Mouse (Mus musculus): ENCODE data around the gene Mocs2. TPM values are rescaled to one million over a fixed set of nuclear protein-coding genes. Genes with fewer than 3 reads are reported as not detected.
A peak's percentile ranks its signal among the peaks of the same experiment; 100 is the strongest.

Gene Mocs2
- polyA plus RNA-seq, 1 experiment from 2014 or later = 108 TPM

DNA sequence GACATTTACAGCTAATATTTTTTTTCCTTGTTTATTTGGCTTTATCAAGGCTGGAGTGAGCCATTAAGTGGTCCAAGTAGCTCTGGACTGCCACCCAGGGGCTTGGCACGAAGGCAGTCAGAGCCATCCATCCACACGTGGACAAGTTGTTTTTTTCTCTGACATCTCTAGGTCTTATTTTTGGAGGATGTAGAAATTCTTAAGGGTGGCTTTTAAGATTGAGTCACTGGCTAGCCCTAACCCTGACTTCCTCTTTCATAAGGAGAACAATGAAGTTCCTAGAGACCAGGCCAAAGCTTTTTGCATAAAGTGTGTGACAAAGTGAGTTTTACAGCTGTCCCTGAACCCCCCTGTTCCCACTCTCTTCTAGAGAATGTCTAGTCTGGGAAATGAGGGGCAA is 16.5 kb downstream of the Mocs2 start:
- H3K36me3 ChIP-seq = peaks cover 24% of the 10 kb centered on the region
- WGBS = 66% methylated on average over 2 of the region's 2 CpGs
- no peak overlapping the region for H3K4me3 ChIP-seq
- H3K9ac ChIP-seq = no peak overlapping the region
- no peak overlapping the region for H3K27ac ChIP-seq
- no peaks in the 10 kb centered on the region for H3K27me3 ChIP-seq
- H3K4me1 ChIP-seq = peaks cover 11% of the 10 kb centered on the region
- ATAC-seq (ENCODE audit: low FRiP score, low read depth) = no peak
- no peaks in the 10 kb centered on the region for H3K9me3 ChIP-seq
- no peak overlapping the region for H3K4me2 ChIP-seq (replicated peaks)

GRCm38 (mm10) chr13:114837061-114837460 is 19.0 kb downstream of the Mocs2 start:
- Histone ChIP-seq H3K4me3 (no peak overlapping the region), H3K36me3 (peaks cover 8% of the 10 kb centered on the region; the same call in 1 of the 2 replicates), H3K9ac (no peak overlapping the region), H3K27ac (no peak overlapping the region), H3K4me1 (peaks cover 11% of the 10 kb centered on the region), H3K27me3 (no peaks in the 10 kb centered on the region), H3K4me2 (replicated peaks) (no peak overlapping the region), H3K9me3 (no peaks in the 10 kb centered on the region)
- WGBS = 89% methylated on average over 7 of the region's 7 CpGs
- ATAC-seq (ENCODE audit: low FRiP score, low read depth) = no peak

DNA sequence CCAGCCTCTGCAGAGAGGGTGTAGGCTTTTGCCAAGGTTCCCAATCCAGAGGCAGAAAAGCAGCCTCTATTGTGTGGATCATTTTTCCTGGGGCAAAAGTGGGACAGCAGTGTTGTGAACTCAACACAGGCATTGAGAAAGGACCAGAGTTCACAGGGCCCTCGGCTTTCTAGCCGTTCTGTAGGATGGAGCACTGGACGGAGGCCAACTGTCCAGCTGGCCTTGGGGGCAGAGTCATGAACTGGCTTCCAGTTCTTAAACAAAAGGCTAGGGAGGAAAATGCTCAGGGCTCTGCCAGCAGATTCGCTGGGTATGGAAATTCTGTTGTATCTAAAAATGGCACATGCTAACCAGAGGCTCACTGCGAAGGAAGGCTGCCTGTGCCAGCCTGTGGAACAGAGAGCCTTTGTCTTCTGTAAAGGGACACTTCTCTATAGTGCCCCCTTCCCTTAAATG is 20.5 kb downstream of the Mocs2 start:
- Histone ChIP-seq H3K4me3 (no peak overlapping the region), H3K27me3 (no peaks in the 10 kb centered on the region), H3K9ac (no peak overlapping the region), H3K9me3 (no peaks in the 10 kb centered on the region), H3K4me2 (replicated peaks) (no peak overlapping the region), H3K27ac (peak overlapping the region; percentile 84), H3K4me1 (peaks cover 11% of the 10 kb centered on the region), H3K36me3 (peaks cover 6% of the 10 kb centered on the region; the same call in 1 of the 2 replicates)
- 63% methylated on average over 5 of the region's 5 CpGs for WGBS
- no peak for ATAC-seq (ENCODE audit: low FRiP score, low read depth)

DNA sequence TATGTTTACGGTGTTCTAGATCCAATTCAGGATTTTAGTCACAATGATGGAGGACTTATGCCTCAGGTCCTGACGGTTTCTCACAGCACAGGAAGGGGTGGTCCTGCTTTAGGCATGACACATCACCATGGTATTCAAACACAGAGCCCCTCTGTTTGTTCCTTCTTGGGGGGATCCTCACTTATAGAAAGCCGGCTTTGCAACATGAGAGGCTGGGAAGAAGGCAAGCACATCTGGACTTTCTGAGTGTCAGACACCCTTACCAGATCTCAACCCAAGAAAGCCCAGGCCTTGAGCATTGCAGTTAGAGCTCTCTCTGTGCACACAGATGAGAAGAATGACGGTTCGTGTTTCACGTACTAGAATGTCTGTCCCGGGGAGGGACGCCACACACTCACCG is 21.1 kb downstream of the Mocs2 start:
- Histone ChIP-seq H3K4me2 (replicated peaks) (no peak overlapping the region), H3K27ac (peak overlapping the region; percentile 45; the same call in 1 of the 2 replicates), H3K4me1 (peaks cover 11% of the 10 kb centered on the region), H3K9me3 (no peaks in the 10 kb centered on the region), H3K9ac (no peak overlapping the region), H3K4me3 (no peak overlapping the region), H3K36me3 (peaks cover 5% of the 10 kb centered on the region; the same call in 1 of the 2 replicates), H3K27me3 (no peaks in the 10 kb centered on the region)
- 64% methylated on average over 9 of the region's 9 CpGs for WGBS
- peak; percentile 38 for ATAC-seq (ENCODE audit: low FRiP score, low read depth)

DNA sequence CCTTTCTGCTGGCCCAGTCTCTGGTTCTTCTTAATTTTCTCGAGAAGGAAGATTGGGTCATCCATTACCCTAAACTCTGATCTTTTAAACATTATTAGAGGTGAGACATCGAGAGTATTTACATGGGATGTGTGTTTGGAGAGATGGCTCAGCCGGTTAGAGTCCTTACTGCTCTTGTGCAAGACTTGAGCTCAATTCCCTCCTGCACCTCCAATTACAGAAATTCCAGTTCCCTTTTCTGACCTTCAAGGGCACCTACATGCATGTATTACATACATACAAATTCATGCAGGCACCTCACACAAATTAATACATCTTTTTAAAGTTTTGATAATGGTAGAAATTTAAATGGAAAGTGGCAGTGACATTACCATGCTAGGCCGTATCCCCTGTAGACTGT is 22.5 kb downstream of the Mocs2 start:
- WGBS = 88% methylated on average over 4 of the region's 4 CpGs
- H3K9ac ChIP-seq = no peak overlapping the region
- H3K27ac ChIP-seq = no peak overlapping the region
- peaks cover 11% of the 10 kb centered on the region for H3K4me1 ChIP-seq
- H3K4me3 ChIP-seq = no peak overlapping the region
- no peak overlapping the region for H3K4me2 ChIP-seq (replicated peaks)
- no peaks in the 10 kb centered on the region for H3K9me3 ChIP-seq
- ATAC-seq (ENCODE audit: low FRiP score, low read depth) = no peak
- peaks cover 5% of the 10 kb centered on the region; the same call in 1 of the 2 replicates for H3K36me3 ChIP-seq
- no peaks in the 10 kb centered on the region for H3K27me3 ChIP-seq

DNA sequence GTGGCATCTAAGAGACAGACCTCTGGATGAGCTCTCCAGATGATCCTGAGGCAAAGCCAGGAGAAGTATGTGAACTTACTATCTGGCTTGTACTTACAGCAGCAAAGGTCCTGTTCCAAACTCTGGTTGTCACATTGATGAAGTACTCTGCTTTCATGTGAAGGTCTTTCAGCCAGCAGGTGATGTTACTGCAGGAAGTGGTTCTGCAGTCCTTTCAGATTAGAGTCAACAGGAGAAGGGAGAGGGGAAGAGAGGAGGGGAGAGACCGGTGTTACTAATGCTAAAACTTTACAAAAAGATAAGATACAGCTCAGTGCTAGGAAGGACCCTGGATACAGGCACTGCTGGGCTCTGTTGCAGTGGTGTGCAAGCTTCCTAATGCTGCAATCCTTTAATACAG is 25.3 kb downstream of the Mocs2 start:
- ATAC-seq (ENCODE audit: low FRiP score, low read depth) = no peak
- Histone ChIP-seq H3K36me3 (no peaks in the 10 kb centered on the region), H3K4me3 (no peak overlapping the region), H3K9ac (no peak overlapping the region), H3K9me3 (no peaks in the 10 kb centered on the region), H3K27me3 (no peaks in the 10 kb centered on the region), H3K4me2 (replicated peaks) (no peak overlapping the region), H3K4me1 (peaks cover 10% of the 10 kb centered on the region), H3K27ac (no peak overlapping the region)
- WGBS = 82% methylated on average over 1 of the region's 1 CpGs

DNA sequence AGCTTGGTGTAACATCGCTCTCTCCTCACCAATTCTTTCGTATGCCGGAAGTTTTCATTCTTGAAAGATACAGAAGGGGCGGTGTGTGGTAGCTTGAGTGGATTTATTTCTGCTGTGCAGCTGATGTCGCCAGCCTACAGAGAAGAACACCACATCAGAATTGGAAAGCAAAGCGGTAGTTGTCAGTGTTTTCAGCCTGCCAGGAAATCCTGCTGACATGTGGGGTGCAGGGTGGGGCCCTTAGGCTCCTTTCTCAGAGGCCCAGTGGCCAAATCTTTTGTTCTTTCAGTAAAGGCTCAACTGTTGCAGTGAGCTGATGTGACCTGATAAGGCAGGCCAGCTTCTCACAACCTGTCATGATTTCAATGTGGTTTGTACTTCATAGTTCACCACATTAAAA is 27.8 kb downstream of the Mocs2 start:
- no peak overlapping the region for H3K9ac ChIP-seq
- no peak overlapping the region for H3K27ac ChIP-seq
- H3K4me2 ChIP-seq (replicated peaks) = no peak overlapping the region
- H3K27me3 ChIP-seq = no peaks in the 10 kb centered on the region
- 92% methylated on average over 6 of the region's 6 CpGs for WGBS
- no peaks in the 10 kb centered on the region for H3K9me3 ChIP-seq
- no peak overlapping the region for H3K4me3 ChIP-seq
- no peaks in the 10 kb centered on the region for H3K4me1 ChIP-seq
- ATAC-seq (ENCODE audit: low FRiP score, low read depth) = no peak
- no peaks in the 10 kb centered on the region for H3K36me3 ChIP-seq

- no peaks in the 10 kb centered on the region for H3K9me3 ChIP-seq
- WGBS = 71% methylated on average over 3 of the region's 3 CpGs
These were observed 30.9 kb downstream of the Mocs2 start for GRCm38 (mm10) chr13:114848945-114849344.

GRCm38 (mm10) chr13:114852264-114853111 is 34.5 kb downstream of the Mocs2 start:
- Histone ChIP-seq H3K36me3 (no peaks in the 10 kb centered on the region), H3K4me1 (no peaks in the 10 kb centered on the region), H3K4me2 (replicated peaks) (no peak overlapping the region), H3K4me3 (no peak overlapping the region), H3K9me3 (no peaks in the 10 kb centered on the region), H3K27ac (no peak overlapping the region), H3K27me3 (no peaks in the 10 kb centered on the region), H3K9ac (no peak overlapping the region)
- no peak for ATAC-seq (ENCODE audit: low FRiP score, low read depth)
- WGBS = 80% methylated on average over 6 of the region's 6 CpGs

More at GRCm38 (mm10) chr13:114848945-114849344, 30.9 kb downstream of the Mocs2 start:
- Histone ChIP-seq H3K4me1 (no peaks in the 10 kb centered on the region), H3K27me3 (no peaks in the 10 kb centered on the region), H3K9ac (no peak overlapping the region), H3K4me3 (no peak overlapping the region), H3K4me2 (replicated peaks) (no peak overlapping the region), H3K27ac (no peak overlapping the region), H3K36me3 (no peaks in the 10 kb centered on the region)
- no peak for ATAC-seq (ENCODE audit: low FRiP score, low read depth)

- 85% methylated on average over 2 of the region's 2 CpGs for WGBS
- H3K9ac ChIP-seq = no peak overlapping the region
- no peak overlapping the region for H3K4me2 ChIP-seq (replicated peaks)
- no peaks in the 10 kb centered on the region for H3K4me1 ChIP-seq
- no peaks in the 10 kb centered on the region for H3K27me3 ChIP-seq
- no peaks in the 10 kb centered on the region for H3K36me3 ChIP-seq
- no peak overlapping the region for H3K27ac ChIP-seq
- no peak for ATAC-seq (ENCODE audit: low FRiP score, low read depth)
- H3K9me3 ChIP-seq = no peaks in the 10 kb centered on the region
- H3K4me3 ChIP-seq = no peak overlapping the region
These were observed 35.1 kb downstream of the Mocs2 start for GRCm38 (mm10) chr13:114853152-114853551.

DNA sequence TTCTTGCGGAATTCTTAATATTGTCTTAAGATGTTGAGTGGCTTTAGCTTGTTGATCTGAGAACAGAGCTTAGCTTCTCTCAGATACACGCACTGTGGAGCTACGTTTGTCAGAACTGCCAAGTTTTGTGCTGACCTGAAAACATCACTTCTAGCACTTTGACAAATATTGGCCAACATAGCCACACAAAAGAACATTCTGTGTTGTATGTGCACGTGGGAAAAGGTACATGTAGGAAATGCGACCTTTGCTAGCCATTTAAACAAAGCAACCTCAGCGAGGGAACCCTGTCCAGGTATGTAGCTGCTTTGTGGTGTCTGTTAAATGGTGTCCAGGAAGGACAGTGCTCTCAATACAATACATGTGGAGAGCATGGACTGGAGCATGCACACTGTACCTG is 36.0 kb downstream of the Mocs2 start:
- WGBS = 90% methylated on average over 6 of the region's 6 CpGs
- H3K36me3 ChIP-seq = no peaks in the 10 kb centered on the region
- H3K4me1 ChIP-seq = no peaks in the 10 kb centered on the region
- H3K27me3 ChIP-seq = no peaks in the 10 kb centered on the region
- no peak for ATAC-seq (ENCODE audit: low FRiP score, low read depth)
- H3K4me3 ChIP-seq = no peak overlapping the region
- no peaks in the 10 kb centered on the region for H3K9me3 ChIP-seq
- H3K4me2 ChIP-seq (replicated peaks) = no peak overlapping the region
- no peak overlapping the region for H3K9ac ChIP-seq
- no peak overlapping the region for H3K27ac ChIP-seq

DNA sequence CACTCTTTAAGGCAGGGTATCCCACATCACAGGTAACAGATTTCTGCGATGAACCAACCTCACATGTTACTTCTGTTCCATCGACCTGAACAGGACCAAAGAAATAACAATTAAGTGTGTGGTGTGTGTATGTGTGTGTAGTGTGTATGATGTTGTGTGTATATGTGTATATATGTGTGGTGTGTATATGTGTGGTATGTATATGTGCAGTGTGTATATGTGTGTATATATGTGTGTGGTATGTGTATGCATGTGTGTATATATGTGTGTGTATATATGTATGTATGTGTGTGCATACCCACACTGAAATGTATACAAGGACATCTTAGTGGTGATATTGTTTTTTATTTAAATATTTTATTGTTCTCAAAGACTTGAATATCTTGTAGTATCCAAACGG is 36.4 kb downstream of the Mocs2 start:
- 96% methylated on average over 3 of the region's 3 CpGs for WGBS
- ATAC-seq (ENCODE audit: low FRiP score, low read depth) = no peak; the same call in 1 of the 2 replicates
- H3K4me1 ChIP-seq = no peaks in the 10 kb centered on the region
- no peak overlapping the region for H3K27ac ChIP-seq
- no peaks in the 10 kb centered on the region for H3K27me3 ChIP-seq
- no peak overlapping the region for H3K4me2 ChIP-seq (replicated peaks)
- no peak overlapping the region for H3K4me3 ChIP-seq
- H3K36me3 ChIP-seq = no peaks in the 10 kb centered on the region
- H3K9me3 ChIP-seq = no peaks in the 10 kb centered on the region
- no peak overlapping the region for H3K9ac ChIP-seq
